Mouse (Mus musculus) cerebellum, postnatal 4 days (tissue): ENCODE measurements around the gene Lypd4.

Experiments
- DNase-seq, 2 experiments: peaks; one replicate each; pipeline ENCODE4 v3.0.0; 2022; ENCODE audit warnings: low spot score in 2 of 2, mixed read lengths in 1 of 2

Gene Lypd4

DNA sequence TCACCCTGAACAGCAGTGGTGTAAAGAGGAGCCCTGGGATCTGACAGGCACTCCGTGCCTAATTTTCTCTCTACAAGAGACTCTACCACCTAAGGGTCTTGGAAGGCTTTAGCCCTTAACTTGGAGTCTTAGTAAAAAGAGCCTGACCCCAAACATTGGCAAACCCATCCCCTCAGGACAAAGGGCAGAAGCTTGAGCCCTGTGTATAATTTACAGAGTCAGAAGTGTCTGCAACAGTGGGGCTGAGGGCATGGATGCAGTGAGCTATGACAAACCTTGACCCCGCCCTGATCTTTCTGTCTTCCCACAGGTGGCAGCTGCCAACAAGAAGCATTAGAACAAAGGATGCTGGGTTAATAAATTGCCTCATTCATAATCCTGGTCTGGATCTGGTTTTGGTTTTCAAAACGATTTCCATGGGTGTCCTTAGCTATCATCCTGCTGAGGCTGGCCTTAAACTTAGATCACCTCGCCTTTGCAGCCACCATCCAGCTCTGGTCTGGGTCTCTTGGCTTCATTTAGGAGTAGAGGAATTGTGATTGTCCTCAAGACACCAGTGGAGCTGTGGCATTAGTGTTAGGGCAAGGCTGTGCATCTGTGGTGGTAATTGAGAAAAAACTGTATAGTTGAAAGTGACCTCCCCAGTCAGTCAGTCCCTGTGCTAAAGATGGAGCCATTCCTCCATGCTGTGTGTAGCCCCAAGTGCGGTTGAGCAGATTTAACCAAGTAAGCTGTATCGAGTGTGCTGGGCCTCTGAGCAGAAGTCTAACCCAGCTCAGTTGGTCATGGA is 19.9 kb upstream of the Lypd4 start:
- DNase-seq: no peak

DNA sequence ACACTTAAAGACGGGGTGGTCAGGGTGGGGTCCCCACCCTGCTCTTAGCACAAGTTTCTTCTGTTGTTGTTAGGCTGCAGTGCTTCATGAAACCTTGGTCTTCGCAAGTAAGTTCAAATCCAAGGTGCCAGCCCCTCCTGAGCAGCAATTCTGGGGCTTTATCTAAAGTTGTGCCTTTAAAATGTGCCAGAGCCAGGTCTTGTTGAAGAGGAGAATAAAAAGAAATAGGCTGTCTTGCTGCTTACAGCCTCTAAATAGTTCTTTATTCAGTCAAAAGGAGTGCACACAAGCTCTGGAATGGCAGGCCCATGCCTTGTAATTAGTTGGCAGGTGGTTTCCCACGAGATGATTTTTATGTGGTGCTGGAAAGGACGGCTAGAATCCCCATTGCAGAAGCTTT is 17.4 kb upstream of the Lypd4 start:
- DNase-seq: no peak

DNA sequence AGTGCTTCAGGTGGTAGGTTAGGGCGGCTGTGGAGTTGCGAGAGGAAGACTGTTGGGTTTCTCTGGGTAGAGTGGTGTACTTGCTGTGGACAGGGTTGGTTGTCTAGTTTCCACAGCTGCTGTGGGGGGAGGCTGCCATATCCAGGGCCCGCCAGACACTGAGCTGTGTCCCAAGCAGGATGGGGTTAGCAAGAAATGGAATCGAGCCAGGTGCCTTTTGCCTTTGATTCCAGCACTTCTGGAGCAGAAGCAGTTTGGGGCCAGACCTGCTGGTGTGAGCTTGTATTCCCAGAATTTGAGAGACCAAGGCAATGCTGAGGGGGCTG is 16.5 kb upstream of the Lypd4 start:
- no peak for DNase-seq

DNA sequence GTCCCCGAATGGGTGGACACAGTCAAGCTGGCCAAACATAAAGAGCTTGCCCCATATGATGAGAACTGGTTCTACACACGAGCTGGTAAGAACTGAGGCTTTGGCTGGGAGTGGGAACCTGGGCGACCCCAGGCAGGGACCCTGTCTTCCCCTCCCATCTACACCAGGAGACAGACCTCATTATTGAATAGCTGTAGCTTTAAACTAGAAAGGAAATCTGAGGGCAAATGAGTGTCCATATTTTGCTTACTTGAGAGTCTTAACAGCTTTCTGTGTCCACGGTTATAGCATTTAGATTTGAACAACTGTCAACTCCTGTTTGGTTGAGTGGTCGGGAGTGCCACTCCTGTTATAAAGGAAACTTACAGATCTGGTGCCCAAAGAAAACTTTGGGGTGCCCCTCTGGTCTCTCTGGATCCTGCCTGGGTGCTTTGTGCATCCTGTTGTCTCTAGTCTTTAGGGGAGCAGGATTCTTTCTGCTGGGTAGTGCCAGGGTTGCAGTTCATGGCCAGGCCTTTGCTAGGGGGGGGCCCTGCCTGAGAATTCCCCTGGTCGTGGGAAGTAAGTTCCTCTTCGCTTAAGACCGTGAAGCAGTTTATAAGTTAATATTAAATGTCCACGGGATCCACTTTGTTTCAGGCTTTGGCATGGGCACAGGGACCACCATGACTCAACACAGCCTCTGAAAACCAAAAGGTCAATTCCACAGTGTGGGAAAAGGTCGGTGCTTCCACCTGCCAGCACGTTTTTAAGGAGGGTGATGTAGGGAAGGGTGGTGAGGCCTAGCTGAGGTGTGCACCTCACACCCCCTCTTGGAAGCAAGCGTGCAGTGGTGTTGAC is 15.9 kb upstream of the Lypd4 start:
- DNase-seq: no peak

DNA sequence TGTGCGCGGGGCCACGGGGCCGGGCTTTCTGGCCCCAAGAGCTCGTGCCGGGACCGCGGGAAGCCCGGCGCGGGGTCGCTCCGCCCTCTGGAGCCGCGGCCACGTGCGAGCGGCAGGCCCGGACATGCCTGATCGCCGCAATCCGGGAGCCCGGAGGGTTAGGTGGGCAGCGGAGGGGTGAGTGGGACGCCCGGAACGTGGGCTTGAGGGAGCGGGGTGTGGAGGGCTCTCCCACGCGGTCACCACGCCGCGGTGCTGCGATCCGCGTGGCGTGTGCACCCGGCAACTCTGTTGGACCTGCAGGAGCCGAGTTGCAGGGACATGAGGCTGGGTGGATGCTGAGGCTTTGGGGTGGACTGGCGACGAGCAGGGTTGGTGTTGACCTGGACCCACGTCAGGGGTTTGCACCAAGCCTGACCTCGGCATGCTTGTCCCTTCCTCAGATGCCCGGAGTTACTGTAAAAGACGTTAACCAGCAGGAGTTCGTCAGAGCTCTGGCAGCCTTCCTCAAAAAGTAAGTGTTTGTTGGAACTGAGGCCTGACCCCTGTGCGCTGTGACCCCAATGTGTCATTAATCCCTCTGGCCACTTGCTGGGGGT is 15.1 kb upstream of the Lypd4 start:
- DNase-seq: no peak

DNA sequence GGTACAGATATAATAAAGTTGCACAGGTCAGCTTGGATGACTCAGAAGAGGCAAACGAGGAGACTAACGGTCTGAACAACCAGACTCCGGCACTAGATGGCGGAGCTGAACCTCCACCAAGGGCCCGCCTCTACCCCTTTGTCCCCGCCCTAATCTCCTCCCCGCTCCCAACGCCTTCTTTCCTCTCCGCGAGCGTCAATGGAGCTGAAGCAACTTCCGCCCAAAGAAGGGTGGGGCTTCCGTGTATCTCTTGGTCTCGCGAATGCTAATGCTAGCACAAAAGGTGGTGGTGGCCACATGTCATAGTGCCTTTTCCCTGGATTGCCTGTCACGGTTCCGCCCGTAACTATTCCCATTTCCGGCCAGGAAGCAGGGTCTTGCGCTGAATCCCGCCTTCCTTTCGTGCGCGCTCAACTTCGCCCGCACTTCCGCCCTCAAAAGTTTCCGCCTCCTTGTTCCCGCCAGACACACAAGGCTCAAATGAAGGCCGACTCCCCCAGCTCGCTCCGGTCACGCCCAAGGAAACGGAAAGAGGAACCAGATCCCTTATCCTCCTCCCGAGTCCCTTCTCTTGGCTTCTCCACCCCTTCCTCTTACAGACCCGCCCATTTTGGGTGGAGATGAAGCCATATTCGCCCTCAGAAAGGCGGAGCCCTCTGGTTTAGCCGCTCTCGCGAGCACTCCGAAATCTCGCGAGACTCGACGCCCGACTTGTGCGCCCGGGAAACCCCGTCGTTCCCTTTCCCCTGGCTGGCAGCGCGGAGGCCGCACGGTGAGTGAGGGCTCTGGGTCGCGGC is 14.4 kb upstream of the Lypd4 start, which contains the start of gene Rps19:
Gene Rps19, plus strand, starts transcription at position 476 of the 797 bp plus-strand sequence.
- peak; percentile 97 to 98 for DNase-seq

DNA sequence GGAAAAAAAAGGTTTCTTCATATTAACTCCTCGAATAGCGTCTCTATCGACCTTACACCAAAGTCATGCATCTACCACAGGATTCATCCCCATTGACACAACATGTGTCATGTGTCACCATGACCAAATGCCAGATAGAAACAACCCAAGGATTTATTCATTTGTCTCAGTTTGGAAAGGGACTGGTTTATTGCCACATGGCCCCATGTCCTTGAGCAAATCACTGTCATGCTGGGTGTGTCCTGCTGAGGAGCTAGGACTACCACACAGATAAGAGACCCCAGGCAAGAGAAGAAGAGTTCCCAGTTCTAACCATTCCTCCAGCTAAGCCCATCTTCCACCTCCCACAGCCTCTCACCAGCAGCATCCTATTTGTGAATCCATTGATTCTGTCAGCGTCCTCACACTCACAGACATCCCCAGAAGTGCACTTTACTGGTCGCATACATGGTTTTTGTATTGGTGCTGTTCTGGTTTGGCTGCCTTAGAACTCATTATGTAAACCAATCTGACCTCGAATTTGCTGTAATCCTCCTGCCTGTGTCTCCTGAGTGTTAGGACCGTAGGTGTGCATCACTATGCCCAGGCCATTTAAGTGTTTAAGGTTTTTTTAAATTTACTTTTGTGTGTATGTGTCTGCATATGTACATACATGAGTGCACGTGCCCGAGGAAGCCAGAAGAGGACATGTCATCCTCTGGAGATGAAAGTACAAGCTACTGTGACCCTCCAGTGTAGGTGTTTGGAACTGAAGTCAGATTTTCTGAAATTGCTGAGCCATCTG is 12.9 kb upstream of the Lypd4 start:
- DNase-seq: no peak

DNA sequence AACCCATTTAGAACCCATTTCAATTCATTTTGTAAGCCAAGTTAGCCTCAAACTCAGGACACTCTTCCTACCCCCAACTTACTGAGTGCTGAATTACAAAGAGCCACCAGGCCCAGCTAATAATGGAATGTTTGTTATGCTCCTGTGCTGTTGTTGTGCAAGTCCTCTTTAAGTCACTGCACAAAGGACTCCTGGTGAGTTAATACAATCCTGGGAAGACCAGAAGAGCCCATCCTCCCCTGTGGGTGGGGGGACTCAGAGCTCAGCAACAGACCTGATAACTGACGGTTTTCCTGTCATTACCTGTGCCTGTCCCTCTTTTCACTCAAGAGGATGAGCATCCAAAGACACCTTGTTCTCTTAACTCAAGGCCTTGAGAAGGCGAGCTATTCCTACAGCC is 9.9 kb upstream of the Lypd4 start:
- DNase-seq: no peak

DNA sequence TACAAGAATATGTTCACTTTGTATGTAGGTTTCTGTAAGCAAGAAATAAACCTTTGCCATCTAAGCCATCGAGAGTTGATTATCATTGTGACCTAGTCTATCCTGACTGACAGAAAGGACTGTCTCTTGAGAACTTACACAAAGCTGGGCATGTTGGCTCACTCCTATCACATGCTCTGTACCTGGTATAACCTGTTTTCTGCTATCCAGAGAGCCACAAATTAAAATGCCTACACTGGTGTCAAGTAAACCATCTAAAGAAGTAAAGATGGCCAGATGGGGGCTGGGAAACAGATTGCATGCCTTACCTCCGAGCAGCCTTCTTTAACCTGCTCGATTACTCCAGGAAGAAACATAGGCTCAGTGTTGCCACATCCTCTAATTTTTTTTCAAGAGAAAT is 7.8 kb upstream of the Lypd4 start:
- DNase-seq: no peak

DNA sequence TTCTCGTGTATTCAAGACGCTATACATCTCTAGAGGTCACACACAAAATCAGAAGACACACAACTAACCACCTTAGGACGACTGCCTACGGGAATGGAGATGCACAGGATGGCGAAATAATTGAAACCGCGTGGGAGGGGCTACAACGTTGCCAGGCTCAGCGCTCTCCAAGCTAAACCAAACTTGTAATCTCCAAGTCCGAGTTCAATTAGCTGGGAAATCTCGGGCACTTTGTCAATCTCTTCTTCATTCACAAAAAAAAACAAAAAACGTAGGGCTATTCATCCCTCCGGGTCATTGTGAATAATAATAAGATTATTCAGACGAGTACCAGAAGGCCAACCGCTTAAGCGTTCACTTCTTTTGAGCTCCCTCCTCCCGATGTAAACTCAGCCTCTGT is 661 bp downstream of the Lypd4 start:
- no peak for DNase-seq

DNA sequence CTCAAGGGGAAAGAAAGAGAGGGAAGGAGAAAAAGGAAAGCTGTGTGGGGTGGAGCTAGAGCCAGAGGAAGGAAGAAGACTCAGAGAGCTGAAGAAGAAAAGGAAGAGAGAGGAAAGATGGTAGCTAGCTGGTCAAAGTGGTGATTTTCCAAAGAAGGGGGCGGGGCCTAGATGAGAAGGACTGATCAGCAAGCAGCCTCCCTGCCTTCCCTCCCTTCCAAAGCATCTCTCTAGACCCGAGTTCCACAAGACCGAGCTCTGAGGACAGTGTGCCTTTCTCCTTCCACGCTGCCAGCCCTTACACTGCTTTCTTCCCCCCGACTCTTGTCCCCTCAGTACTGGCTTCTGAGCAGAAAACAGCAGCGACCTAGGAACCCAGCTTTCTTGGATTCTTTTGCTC is 5.6 kb downstream of the Lypd4 start:
- DNase-seq: no peak

DNA sequence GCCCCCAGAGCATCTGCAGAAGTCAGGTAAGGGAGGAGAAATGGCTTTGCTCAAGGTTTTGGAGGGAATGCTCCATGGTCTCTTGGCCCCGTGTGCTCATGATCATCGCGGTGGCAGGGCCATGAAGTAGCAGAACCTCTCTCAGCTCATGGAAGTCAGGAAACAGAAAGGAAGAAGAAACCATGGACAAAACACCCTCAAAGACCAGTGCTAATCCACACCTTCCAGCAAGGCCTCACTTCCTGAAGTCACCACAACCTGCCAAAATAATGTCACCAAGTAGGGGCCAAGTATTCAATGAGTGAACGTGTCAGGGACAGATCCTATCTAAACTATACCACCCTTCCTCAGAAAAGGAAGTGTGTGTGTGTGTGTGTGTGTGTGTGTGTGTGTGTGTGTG is 6.9 kb downstream of the Lypd4 start:
- DNase-seq: no peak

DNA sequence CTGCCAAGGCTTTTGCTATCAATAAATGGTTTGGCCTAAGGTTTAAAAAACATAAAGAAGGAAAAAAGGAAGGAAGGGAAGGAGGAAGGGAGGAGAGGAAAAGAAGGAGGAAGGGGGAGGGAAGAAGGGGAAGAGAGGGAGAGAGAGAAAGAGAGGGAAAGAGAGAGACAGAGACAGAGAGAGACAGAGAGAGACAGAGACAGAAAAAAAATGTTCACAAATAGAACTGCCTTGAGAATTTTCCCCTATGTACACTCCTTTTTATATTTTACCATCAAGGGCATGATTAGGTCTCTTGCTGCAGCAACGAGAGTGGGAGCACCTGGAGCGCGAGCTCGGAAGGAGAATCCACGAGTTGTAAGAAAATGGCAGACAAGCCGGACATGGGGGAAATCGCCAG is 7.8 kb downstream of the Lypd4 start, which contains the start of gene Gm9844:
Gene Gm9844, plus strand, starts transcription at position 301 of the 400 bp plus-strand sequence.
- no peak for DNase-seq

DNA sequence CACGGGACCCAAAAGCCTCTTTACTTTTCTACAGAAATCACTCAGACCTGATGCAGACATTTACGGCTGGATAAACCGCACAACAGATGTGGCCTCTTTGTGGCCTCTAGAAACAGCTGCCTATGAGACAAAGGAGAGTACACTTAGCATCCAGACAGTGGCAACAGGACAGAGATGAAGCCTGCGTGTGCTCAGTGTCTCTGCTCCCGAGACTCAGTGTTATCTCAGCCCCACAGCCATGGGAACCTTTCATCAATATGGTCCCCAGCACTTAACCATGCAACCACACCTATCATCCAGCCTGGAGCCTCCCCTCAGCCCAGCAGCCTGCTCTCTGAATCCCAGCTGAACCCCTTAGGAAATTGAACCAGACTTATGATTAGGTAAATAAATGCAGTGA is 10.5 kb downstream of the Lypd4 start:
- DNase-seq: no peak

DNA sequence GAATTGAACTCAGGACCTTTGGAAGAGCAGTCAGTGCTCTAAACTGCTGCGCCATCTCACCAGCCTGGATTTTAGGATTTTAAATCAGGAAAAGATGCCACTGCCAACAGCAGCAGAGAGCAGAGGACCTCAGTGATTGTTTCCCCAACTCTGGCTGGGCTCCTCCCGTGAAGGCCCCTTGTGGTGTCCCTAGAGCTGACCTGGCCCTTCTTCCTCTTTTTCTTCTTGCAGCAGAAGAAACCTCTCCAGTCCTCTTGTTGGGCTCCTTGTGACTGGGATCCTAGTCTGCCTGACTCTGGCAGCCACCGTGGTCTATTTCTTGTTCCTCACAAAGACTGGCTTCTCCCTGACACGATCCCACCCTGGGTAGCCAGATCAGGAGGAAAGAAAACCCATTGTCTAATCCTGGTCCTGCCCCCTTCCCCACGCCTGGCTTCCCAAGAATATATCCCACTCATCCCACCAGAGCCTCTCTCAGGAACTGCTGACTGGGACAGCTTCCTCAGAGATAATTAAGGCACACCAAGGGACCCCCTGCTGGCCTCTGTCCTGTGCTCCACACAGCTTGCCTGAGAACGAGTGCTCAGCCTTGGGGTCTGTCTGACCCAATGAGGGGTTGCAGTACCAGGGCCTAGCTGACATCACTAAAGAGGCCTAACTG is 13.2 kb downstream of the Lypd4 start:
- DNase-seq: no peak

DNA sequence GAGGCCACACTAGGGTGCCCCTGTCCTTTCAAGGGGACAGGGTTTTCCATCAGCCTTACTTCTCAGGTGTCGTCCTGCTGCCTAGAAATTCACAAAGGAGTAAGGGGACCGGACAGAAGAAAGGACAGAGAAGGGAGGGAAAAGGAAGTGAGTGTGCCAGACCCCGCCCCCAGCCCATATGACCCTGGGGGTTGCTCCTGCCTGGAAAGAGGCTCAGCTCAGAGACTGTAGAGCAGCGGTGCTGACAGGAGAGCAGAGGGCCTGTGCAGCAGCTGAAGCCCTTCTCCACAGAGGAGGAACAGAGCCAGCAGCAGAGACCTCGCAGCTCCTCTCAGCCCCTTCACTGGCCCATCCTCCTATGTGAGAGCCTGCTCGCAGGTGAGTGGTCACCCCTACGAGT is 16.0 kb downstream of the Lypd4 start:
- DNase-seq: no peak

DNA sequence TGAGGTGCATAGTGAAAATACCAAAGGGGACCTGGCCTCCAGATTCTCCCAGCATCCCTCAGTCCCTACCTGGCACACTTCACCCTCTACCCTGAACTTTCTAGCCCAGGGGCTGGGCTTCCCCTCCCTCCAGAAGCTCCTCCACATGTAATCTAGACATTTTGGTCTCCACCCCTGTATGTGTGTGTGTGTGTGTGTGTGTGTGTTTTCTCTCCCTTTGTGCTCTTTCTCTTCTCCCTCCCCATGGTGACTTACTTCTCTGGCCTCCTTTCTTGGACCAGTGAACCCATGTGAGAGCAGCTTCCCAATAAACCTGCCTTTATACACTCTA is 16.5 kb downstream of the Lypd4 start:
- DNase-seq: no peak

DNA sequence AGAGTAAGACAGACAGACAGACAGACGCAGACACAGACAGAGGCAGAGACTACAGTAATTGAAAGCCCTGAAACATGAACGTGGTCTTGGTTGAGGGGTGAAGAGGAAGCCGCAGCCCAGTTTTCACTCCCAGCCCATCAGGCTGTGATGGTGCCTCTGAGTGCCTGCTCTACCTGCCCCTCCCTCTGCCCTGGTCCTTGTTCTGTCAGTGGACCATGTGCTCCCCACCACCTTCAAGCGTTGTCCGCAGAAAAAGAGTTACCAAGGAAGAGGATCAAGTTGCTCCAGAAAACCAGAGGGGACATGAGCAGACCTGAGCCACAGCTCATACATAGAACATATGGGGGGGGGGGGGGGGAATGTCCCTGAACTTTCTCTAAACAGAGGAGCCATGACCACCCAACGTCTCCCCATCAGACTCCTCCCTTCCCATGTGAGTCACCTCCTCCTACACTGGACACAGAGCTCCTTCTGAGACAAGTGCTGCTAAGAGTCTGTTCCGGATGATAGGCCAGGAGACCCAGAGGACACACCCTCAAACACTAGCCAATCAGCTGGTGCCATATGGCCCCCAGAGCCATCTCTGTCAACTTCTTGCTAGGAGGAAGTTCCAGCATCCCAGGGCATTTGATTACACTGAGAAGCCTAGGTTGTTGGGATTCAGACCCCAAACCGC is 17.0 kb downstream of the Lypd4 start:
- DNase-seq: no peak

DNA sequence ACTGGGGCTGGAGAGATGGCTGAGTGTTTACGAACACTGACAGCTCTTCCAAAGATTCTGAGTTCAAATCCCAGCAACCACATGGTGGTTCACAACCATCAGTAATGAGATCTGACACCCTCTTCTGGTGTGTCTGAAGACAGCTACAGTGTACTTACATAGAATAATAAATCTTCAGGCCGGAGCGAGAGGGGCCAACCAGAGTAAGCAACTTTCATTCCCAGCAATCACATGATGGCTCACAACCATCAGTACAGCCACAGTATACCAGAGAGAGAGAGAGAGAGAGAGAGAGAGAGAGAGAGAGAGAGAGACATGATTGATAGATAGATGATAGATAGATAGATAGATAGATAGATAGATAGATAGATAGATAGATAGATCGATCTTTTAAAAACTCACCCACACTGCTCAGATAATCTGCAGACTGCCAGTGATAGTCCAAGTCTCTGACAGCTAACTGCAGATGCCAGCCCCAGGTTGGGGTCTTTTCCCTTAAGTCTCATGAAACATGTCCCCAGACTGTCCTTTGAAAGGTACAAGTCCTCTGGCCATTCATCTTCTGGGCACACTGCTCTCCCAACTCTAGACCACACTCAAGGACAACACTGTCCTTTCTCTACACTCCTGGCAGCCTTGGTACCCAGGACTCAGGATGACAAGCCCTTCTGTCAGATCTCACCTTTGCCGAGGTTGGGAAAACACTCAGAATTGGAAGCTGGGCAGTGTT is 18.0 kb downstream of the Lypd4 start:
- DNase-seq: no peak
